Mouse (Mus musculus) megakaryocyte, embryonic 14.5 days (primary cell): ENCODE data around the gene Immt. TPM values are rescaled to one million over a fixed set of nuclear protein-coding genes. Genes with fewer than 3 reads are reported as not detected.
A peak's percentile ranks its signal among the peaks of the same experiment; 100 is the strongest.
"Not testable (repeated sequence)": the region's sequence is repeated elsewhere in the genome, so short reads cannot be mapped to it uniquely, and the experiment has no call there.

Experiments
- H3K27me3 ChIP-seq: replicated peaks from 2 replicates; pipeline ENCODE3; 2012; ENCODE audit warnings: inconsistent platforms
- H3K36me3 ChIP-seq: replicated peaks from 2 replicates; pipeline ENCODE3; 2012; ENCODE audit warnings: low read length, inconsistent platforms, mixed read lengths
- H3K4me1 ChIP-seq: 2 replicates; pipeline ENCODE4 v1.6.1; 2012; ENCODE audit warnings: inconsistent platforms
- H3K4me3 ChIP-seq: replicated peaks from 2 replicates; pipeline ENCODE3; 2012; ENCODE audit warnings: moderate library complexity, mild to moderate bottlenecking, inconsistent platforms
- H3K9me3 ChIP-seq: 2 replicates; pipeline ENCODE4 v1.6.1; 2012; ENCODE audit warnings: inconsistent platforms
- FLI1 ChIP-seq: IDR thresholded peaks from 2 replicates; pipeline ENCODE4 v1.6.1; 2012; ENCODE audit warnings: low read length, inconsistent platforms, mixed read lengths
- GATA1 ChIP-seq: IDR thresholded peaks from 3 replicates; pipeline ENCODE4 v1.6.1; 2012; ENCODE audit warnings: mixed read lengths, low read length, inconsistent platforms, borderline replicate concordance
- polyA plus RNA-seq: library from polyadenylated mRNA; stranded (reverse); fragments of >175 nt; gene quantifications from 2 replicates; pipeline ENCODE4 v1.2.3, GENCODE M21; 2012; ENCODE audit warnings: low replicate concordance; ENCODE audit not compliant: insufficient read depth

Immt gene
- polyA plus RNA-seq, 1 experiment, result 14.5 TPM

GRCm38 (mm10) chr6:71839815-71840214 lies 8.7 kb downstream of the Immt start:
- Histone ChIP-seq H3K9me3 (peaks cover 3% of the 10 kb centered on the region; the same call in 1 of the 2 replicates), H3K36me3 (peaks cover 43% of the 10 kb centered on the region), H3K4me1 (peaks cover 40% of the 10 kb centered on the region), H3K4me3 (no peak overlapping the region), H3K27me3 (no peaks in the 10 kb centered on the region)
- TF ChIP-seq FLI1 (no peak), GATA1 (no peak)

GRCm38 (mm10) chr6:71840597-71841290 lies 9.6 kb downstream of the Immt start:
- Histone ChIP-seq H3K36me3 (peaks cover 44% of the 10 kb centered on the region), H3K9me3 (no peaks in the 10 kb centered on the region)
- TF ChIP-seq FLI1 (no peak), GATA1 (no peak)

GRCm38 (mm10) chr6:71846906-71847305 lies 15.8 kb downstream of the Immt start:
- not testable (repeated sequence) for H3K27me3 ChIP-seq, H3K4me3 ChIP-seq, H3K9me3 ChIP-seq
- Histone ChIP-seq H3K4me1 (peaks cover 18% of the 10 kb centered on the region; the same call in 1 of the 2 replicates), H3K36me3 (peaks cover 66% of the 10 kb centered on the region)

More at GRCm38 (mm10) chr6:71840597-71841290, 9.6 kb downstream of the Immt start:
- Histone ChIP-seq H3K4me1 (peaks cover 48% of the 10 kb centered on the region), H3K4me3 (no peak overlapping the region), H3K27me3 (no peaks in the 10 kb centered on the region)

GRCm38 (mm10) chr6:71867751-71868150 lies 36.6 kb downstream of the Immt start:
- Histone ChIP-seq H3K4me1 (peaks cover 20% of the 10 kb centered on the region), H3K9me3 (no peaks in the 10 kb centered on the region), H3K27me3 (no peaks in the 10 kb centered on the region), H3K4me3 (no peak overlapping the region), H3K36me3 (peaks cover 89% of the 10 kb centered on the region)
- TF ChIP-seq FLI1 (no peak), GATA1 (no peak)

GRCm38 (mm10) chr6:71868809-71869208 lies 37.7 kb downstream of the Immt start:
- peaks cover 90% of the 10 kb centered on the region for H3K36me3 ChIP-seq
- no peaks in the 10 kb centered on the region for H3K9me3 ChIP-seq
- H3K4me1 ChIP-seq, result peaks cover 20% of the 10 kb centered on the region
- no peak overlapping the region for H3K4me3 ChIP-seq
- no peaks in the 10 kb centered on the region for H3K27me3 ChIP-seq
- TF ChIP-seq GATA1 (no peak), FLI1 (no peak)

GRCm38 (mm10) chr6:71871396-71871795 lies 40.3 kb downstream of the Immt start:
- Histone ChIP-seq H3K27me3 (no peaks in the 10 kb centered on the region), H3K36me3 (peaks cover 90% of the 10 kb centered on the region), H3K4me1 (peaks cover 20% of the 10 kb centered on the region), H3K4me3 (no peak overlapping the region), H3K9me3 (no peaks in the 10 kb centered on the region)
- TF ChIP-seq GATA1 (no peak), FLI1 (no peak)

GRCm38 (mm10) chr6:71877965-71878760 lies 47.0 kb downstream of the Immt start:
- H3K36me3 ChIP-seq, result peaks cover 92% of the 10 kb centered on the region
- H3K9me3 ChIP-seq, result no peaks in the 10 kb centered on the region
- H3K4me3 ChIP-seq, result peak overlapping the region; percentile 13
- TF ChIP-seq GATA1 (no peak), FLI1 (no peak)
- H3K4me1 ChIP-seq, result peaks cover 11% of the 10 kb centered on the region
- H3K27me3 ChIP-seq, result no peaks in the 10 kb centered on the region

GRCm38 (mm10) chr6:71893263-71893662 lies 62.1 kb downstream of the Immt start:
- H3K27me3 ChIP-seq, result no peaks in the 10 kb centered on the region
- H3K9me3 ChIP-seq, result no peaks in the 10 kb centered on the region
- H3K4me1 ChIP-seq, result no peaks in the 10 kb centered on the region
- TF ChIP-seq GATA1, result no peak
- TF ChIP-seq FLI1, result no peak
- peaks cover 100% of the 10 kb centered on the region for H3K36me3 ChIP-seq
- H3K4me3 ChIP-seq, result no peak overlapping the region

GRCm38 (mm10) chr6:71907702-71908235 lies 76.6 kb downstream of the Immt start:
- peaks cover 35% of the 10 kb centered on the region for H3K4me1 ChIP-seq
- peak overlapping the region; percentile 97 for H3K4me3 ChIP-seq
- H3K9me3 ChIP-seq, result no peaks in the 10 kb centered on the region
- TF ChIP-seq FLI1, result no peak
- no peaks in the 10 kb centered on the region for H3K27me3 ChIP-seq
- H3K36me3 ChIP-seq, result peaks cover 50% of the 10 kb centered on the region
